Mouse (Mus musculus): ENCODE data around the gene Cc2d1a. TPM values are rescaled to one million over a fixed set of nuclear protein-coding genes. Genes with fewer than 3 reads are reported as not detected.
A peak's percentile ranks its signal among the peaks of the same experiment; 100 is the strongest.

Gene Cc2d1a
- polyA plus RNA-seq, 1 experiment from 2014 or later = 17.4 TPM

- DNase-seq (ENCODE audit: low spot score) (no peak), ATAC-seq (replicated peaks; ENCODE audit: low FRiP score, low TSS enrichment, low read depth) (no peak)
- Histone ChIP-seq H3K9me3 (ENCODE audit: control insufficient read depth, low read length) (no peaks in the 10 kb centered on the region), H3K27me3 (replicated peaks; ENCODE audit: control insufficient read depth, insufficient read depth, low read length) (no peaks in the 10 kb centered on the region), H3K27ac (ENCODE audit: low read depth) (no peak overlapping the region), H3K4me1 (replicated peaks; ENCODE audit: control insufficient read depth, insufficient read depth, low read length) (peaks cover 14% of the 10 kb centered on the region; the same call in 1 of the 2 replicates), H3K9ac (ENCODE audit: low read length) (no peak overlapping the region), H3K4me3 (ENCODE audit: low read depth, low read length) (no peak overlapping the region), H3K36me3 (ENCODE audit: control insufficient read depth, insufficient read depth, low read length) (no peaks in the 10 kb centered on the region), H3K4me2 (ENCODE audit: low read length) (no peak overlapping the region)
- WGBS = 58% methylated on average over 3 of the region's 3 CpGs
These were observed 1.4 kb upstream of the Cc2d1a start for GRCm38 (mm10) chr8:84149181-84149580.

- Histone ChIP-seq H3K27ac (ENCODE audit: low read depth) (no peak overlapping the region), H3K9ac (ENCODE audit: low read length) (no peak overlapping the region), H3K27me3 (replicated peaks; ENCODE audit: control insufficient read depth, insufficient read depth, low read length) (no peaks in the 10 kb centered on the region), H3K9me3 (ENCODE audit: control insufficient read depth, low read length) (no peaks in the 10 kb centered on the region), H3K4me3 (ENCODE audit: low read depth, low read length) (peak overlapping the region; percentile 68), H3K4me1 (replicated peaks; ENCODE audit: control insufficient read depth, insufficient read depth, low read length) (peaks cover 14% of the 10 kb centered on the region; the same call in 1 of the 2 replicates), H3K4me2 (ENCODE audit: low read length) (peak overlapping the region; percentile 87), H3K36me3 (ENCODE audit: control insufficient read depth, insufficient read depth, low read length) (peaks cover 5% of the 10 kb centered on the region)
- no peak for ATAC-seq (replicated peaks; ENCODE audit: low FRiP score, low TSS enrichment, low read depth)
- WGBS = 89% methylated on average over 5 of the region's 5 CpGs
- no peak for DNase-seq (ENCODE audit: low spot score)
These were observed 755 bp upstream of the Cc2d1a start for GRCm38 (mm10) chr8:84148531-84148850.

- H3K9ac ChIP-seq (ENCODE audit: low read length) = peak overlapping the region; percentile 84
- H3K27me3 ChIP-seq (replicated peaks; ENCODE audit: control insufficient read depth, insufficient read depth, low read length) = no peaks in the 10 kb centered on the region
- no peaks in the 10 kb centered on the region for H3K9me3 ChIP-seq (ENCODE audit: control insufficient read depth, low read length)
- H3K27ac ChIP-seq (ENCODE audit: low read depth) = peak overlapping the region; percentile 77
- peak overlapping the region; percentile 68 for H3K4me3 ChIP-seq (ENCODE audit: low read depth, low read length)
- DNase-seq (ENCODE audit: low spot score) (peak; percentile 80), ATAC-seq (replicated peaks; ENCODE audit: low FRiP score, low TSS enrichment, low read depth) (peak; percentile 76)
- H3K36me3 ChIP-seq (ENCODE audit: control insufficient read depth, insufficient read depth, low read length) = peaks cover 16% of the 10 kb centered on the region
- H3K4me2 ChIP-seq (ENCODE audit: low read length) = peak overlapping the region; percentile 87
- 2% methylated on average over 14 of the region's 14 CpGs for WGBS
- H3K4me1 ChIP-seq (replicated peaks; ENCODE audit: control insufficient read depth, insufficient read depth, low read length) = peaks cover 14% of the 10 kb centered on the region; the same call in 1 of the 2 replicates
These were observed 391 bp downstream of the Cc2d1a start for GRCm38 (mm10) chr8:84147324-84147766.

- DNase-seq (ENCODE audit: low spot score) (no peak), ATAC-seq (replicated peaks; ENCODE audit: low FRiP score, low TSS enrichment, low read depth) (no peak)
- Histone ChIP-seq H3K27ac (ENCODE audit: low read depth) (no peak overlapping the region), H3K4me1 (replicated peaks; ENCODE audit: control insufficient read depth, insufficient read depth, low read length) (peaks cover 14% of the 10 kb centered on the region; the same call in 1 of the 2 replicates), H3K27me3 (replicated peaks; ENCODE audit: control insufficient read depth, insufficient read depth, low read length) (no peaks in the 10 kb centered on the region), H3K36me3 (ENCODE audit: control insufficient read depth, insufficient read depth, low read length) (peaks cover 40% of the 10 kb centered on the region), H3K9ac (ENCODE audit: low read length) (no peak overlapping the region), H3K4me3 (ENCODE audit: low read depth, low read length) (no peak overlapping the region), H3K9me3 (ENCODE audit: control insufficient read depth, low read length) (no peaks in the 10 kb centered on the region), H3K4me2 (ENCODE audit: low read length) (no peak overlapping the region)
- WGBS = 91% methylated on average over 8 of the region's 8 CpGs
These were observed 3.0 kb downstream of the Cc2d1a start for GRCm38 (mm10) chr8:84144636-84145245.

- Histone ChIP-seq H3K27ac (ENCODE audit: low read depth) (no peak overlapping the region), H3K9me3 (ENCODE audit: control insufficient read depth, low read length) (no peaks in the 10 kb centered on the region), H3K27me3 (replicated peaks; ENCODE audit: control insufficient read depth, insufficient read depth, low read length) (no peaks in the 10 kb centered on the region), H3K4me3 (ENCODE audit: low read depth, low read length) (no peak overlapping the region), H3K4me1 (replicated peaks; ENCODE audit: control insufficient read depth, insufficient read depth, low read length) (no peaks in the 10 kb centered on the region), H3K36me3 (ENCODE audit: control insufficient read depth, insufficient read depth, low read length) (peaks cover 79% of the 10 kb centered on the region), H3K9ac (ENCODE audit: low read length) (no peak overlapping the region), H3K4me2 (ENCODE audit: low read length) (no peak overlapping the region)
- WGBS = 84% methylated on average over 4 of the region's 4 CpGs
- DNase-seq (ENCODE audit: low spot score) = no peak
- ATAC-seq (replicated peaks; ENCODE audit: low FRiP score, low TSS enrichment, low read depth) = no peak
These were observed 6.9 kb downstream of the Cc2d1a start for GRCm38 (mm10) chr8:84140838-84141237.

- 93% methylated on average over 3 of the region's 3 CpGs for WGBS
- Histone ChIP-seq H3K27me3 (replicated peaks; ENCODE audit: control insufficient read depth, insufficient read depth, low read length) (no peaks in the 10 kb centered on the region), H3K36me3 (ENCODE audit: control insufficient read depth, insufficient read depth, low read length) (peaks cover 98% of the 10 kb centered on the region), H3K4me1 (replicated peaks; ENCODE audit: control insufficient read depth, insufficient read depth, low read length) (no peaks in the 10 kb centered on the region), H3K4me2 (ENCODE audit: low read length) (no peak overlapping the region), H3K4me3 (ENCODE audit: low read depth, low read length) (no peak overlapping the region), H3K9ac (ENCODE audit: low read length) (no peak overlapping the region), H3K9me3 (ENCODE audit: control insufficient read depth, low read length) (no peaks in the 10 kb centered on the region), H3K27ac (ENCODE audit: low read depth) (no peak overlapping the region)
- DNase-seq (ENCODE audit: low spot score) (no peak), ATAC-seq (replicated peaks; ENCODE audit: low FRiP score, low TSS enrichment, low read depth) (no peak)
These were observed 9.9 kb downstream of the Cc2d1a start for GRCm38 (mm10) chr8:84137848-84138247.

GRCm38 (mm10) chr8:84132225-84132624 lies 15.5 kb downstream of the Cc2d1a start:
- DNase-seq (ENCODE audit: low spot score) = no peak

GRCm38 (mm10) chr8:84130806-84131205 lies 16.9 kb downstream of the Cc2d1a start:
- DNase-seq (ENCODE audit: low spot score) (no peak), ATAC-seq (replicated peaks; ENCODE audit: low FRiP score, low TSS enrichment, low read depth) (no peak)
- Histone ChIP-seq H3K27ac (ENCODE audit: low read depth) (no peak overlapping the region), H3K27me3 (replicated peaks; ENCODE audit: control insufficient read depth, insufficient read depth, low read length) (no peaks in the 10 kb centered on the region), H3K4me2 (ENCODE audit: low read length) (no peak overlapping the region), H3K4me3 (ENCODE audit: low read depth, low read length) (no peak overlapping the region), H3K4me1 (replicated peaks; ENCODE audit: control insufficient read depth, insufficient read depth, low read length) (no peaks in the 10 kb centered on the region), H3K9ac (ENCODE audit: low read length) (0 out of 2 replicates have a peak overlapping the region, but pooled peaks have one; percentile 10), H3K9me3 (ENCODE audit: control insufficient read depth, low read length) (no peaks in the 10 kb centered on the region), H3K36me3 (ENCODE audit: control insufficient read depth, insufficient read depth, low read length) (peaks cover 46% of the 10 kb centered on the region)
- WGBS = 44% methylated on average over 30 of the region's 30 CpGs

More at GRCm38 (mm10) chr8:84132225-84132624, 15.5 kb downstream of the Cc2d1a start:
- Histone ChIP-seq H3K27me3 (replicated peaks; ENCODE audit: control insufficient read depth, insufficient read depth, low read length) (no peaks in the 10 kb centered on the region), H3K4me2 (ENCODE audit: low read length) (no peak overlapping the region), H3K9ac (ENCODE audit: low read length) (no peak overlapping the region), H3K9me3 (ENCODE audit: control insufficient read depth, low read length) (no peaks in the 10 kb centered on the region), H3K27ac (ENCODE audit: low read depth) (no peak overlapping the region), H3K36me3 (ENCODE audit: control insufficient read depth, insufficient read depth, low read length) (peaks cover 60% of the 10 kb centered on the region), H3K4me1 (replicated peaks; ENCODE audit: control insufficient read depth, insufficient read depth, low read length) (no peaks in the 10 kb centered on the region), H3K4me3 (ENCODE audit: low read depth, low read length) (no peak overlapping the region)
- ATAC-seq (replicated peaks; ENCODE audit: low FRiP score, low TSS enrichment, low read depth) = no peak
- WGBS = 86% methylated on average over 8 of the region's 8 CpGs

- DNase-seq (ENCODE audit: low spot score) = no peak
- H3K36me3 ChIP-seq (ENCODE audit: control insufficient read depth, insufficient read depth, low read length) = peaks cover 21% of the 10 kb centered on the region
These were observed 19.5 kb downstream of the Cc2d1a start for GRCm38 (mm10) chr8:84128277-84128676.

More at GRCm38 (mm10) chr8:84128277-84128676, 19.5 kb downstream of the Cc2d1a start:
- Histone ChIP-seq H3K9me3 (ENCODE audit: control insufficient read depth, low read length) (no peaks in the 10 kb centered on the region), H3K4me1 (replicated peaks; ENCODE audit: control insufficient read depth, insufficient read depth, low read length) (no peaks in the 10 kb centered on the region), H3K4me3 (ENCODE audit: low read depth, low read length) (no peak overlapping the region), H3K27ac (ENCODE audit: low read depth) (no peak overlapping the region), H3K9ac (ENCODE audit: low read length) (no peak overlapping the region), H3K27me3 (replicated peaks; ENCODE audit: control insufficient read depth, insufficient read depth, low read length) (no peaks in the 10 kb centered on the region), H3K4me2 (ENCODE audit: low read length) (no peak overlapping the region)
- WGBS = 61% methylated on average over 8 of the region's 8 CpGs
- ATAC-seq (replicated peaks; ENCODE audit: low FRiP score, low TSS enrichment, low read depth) = no peak

Data from intestine, embryonic 14.5 days (tissue).